Mouse (Mus musculus): ENCODE measurements around the gene Naa80. TPM values are rescaled to one million over a fixed set of nuclear protein-coding genes. Genes with fewer than 3 reads are reported as not detected.
"Not testable (repeated sequence)": the region's sequence is repeated elsewhere in the genome, so short reads cannot be mapped to it uniquely, and the experiment has no call there.

Gene Naa80
- polyA plus RNA-seq, 1 experiment = 43.0 TPM

GRCm38 (mm10) chr9:107572327-107572662, 6.4 kb upstream of the Naa80 start:
- DNase-seq = no peak
- H3K4me1 ChIP-seq (ENCODE audit: control insufficient read depth, insufficient read depth, low read length) = peaks cover 36% of the 10 kb centered on the region
- WGBS = 87% methylated on average over 2 of the region's 2 CpGs
- no peaks in the 10 kb centered on the region for H3K27me3 ChIP-seq (replicated peaks; ENCODE audit: control insufficient read depth, insufficient read depth, low read length)
- TF ChIP-seq POLR2A (IDR thresholded peaks at IDR 0.05; ENCODE audit: low read depth, low read length) (no peak), CTCF (conservative IDR thresholded peaks at IDR 0.05; ENCODE audit: insufficient read depth, insufficient read length, low read depth, low read length) (no peak)
- no peak overlapping the region for H3K27ac ChIP-seq (ENCODE audit: insufficient read depth, low read depth, low read length)
- no peaks in the 10 kb centered on the region; the same call in 1 of the 2 replicates for H3K36me3 ChIP-seq (ENCODE audit: control insufficient read depth, insufficient read depth, low read length)
- no peak overlapping the region for H3K4me3 ChIP-seq (ENCODE audit: insufficient read depth, low read depth, low read length)

- not testable (repeated sequence) for H3K4me3 ChIP-seq (ENCODE audit: insufficient read depth, low read depth, low read length); H3K27me3 ChIP-seq (replicated peaks; ENCODE audit: control insufficient read depth, insufficient read depth, low read length); H3K27ac ChIP-seq (ENCODE audit: insufficient read depth, low read depth, low read length); DNase-seq; H3K36me3 ChIP-seq (ENCODE audit: control insufficient read depth, insufficient read depth, low read length)
- WGBS = 73% methylated on average over 6 of the region's 6 CpGs
- peaks cover 38% of the 10 kb centered on the region for H3K4me1 ChIP-seq (ENCODE audit: control insufficient read depth, insufficient read depth, low read length)
Observed at GRCm38 (mm10) chr9:107573774-107574173, 4.9 kb upstream of the Naa80 start.

GRCm38 (mm10) chr9:107575579-107576356, 2.9 kb upstream of the Naa80 start:
- peak overlapping the region; percentile 74 for H3K27ac ChIP-seq (ENCODE audit: insufficient read depth, low read depth, low read length)
- no peak overlapping the region for H3K4me3 ChIP-seq (ENCODE audit: insufficient read depth, low read depth, low read length)
- peak; percentile 68 for DNase-seq
- H3K36me3 ChIP-seq (ENCODE audit: control insufficient read depth, insufficient read depth, low read length) = no peaks in the 10 kb centered on the region; the same call in 1 of the 2 replicates
- H3K4me1 ChIP-seq (ENCODE audit: control insufficient read depth, insufficient read depth, low read length) = peaks cover 34% of the 10 kb centered on the region
- H3K27me3 ChIP-seq (replicated peaks; ENCODE audit: control insufficient read depth, insufficient read depth, low read length) = no peaks in the 10 kb centered on the region
- 53% methylated on average over 14 of the region's 14 CpGs for WGBS
- TF ChIP-seq CTCF (conservative IDR thresholded peaks at IDR 0.05; ENCODE audit: insufficient read depth, insufficient read length, low read depth, low read length) (no peak), POLR2A (IDR thresholded peaks at IDR 0.05; ENCODE audit: low read depth, low read length) (no peak)

GRCm38 (mm10) chr9:107576357-107577107, 2.2 kb upstream of the Naa80 start, which contains the start of gene Hyal1:
Gene Hyal1 (plus strand): TSS chr9:107576927.
- H3K27ac ChIP-seq (ENCODE audit: insufficient read depth, low read depth, low read length) = peak within 1 kb of the TSS; percentile 74
- WGBS = 14% methylated on average over 16 of the region's 16 CpGs
- H3K4me1 ChIP-seq (ENCODE audit: control insufficient read depth, insufficient read depth, low read length) = peaks cover 30% of the 10 kb centered on the region
- TF ChIP-seq CTCF (conservative IDR thresholded peaks at IDR 0.05; ENCODE audit: insufficient read depth, insufficient read length, low read depth, low read length) (no peak), POLR2A (IDR thresholded peaks at IDR 0.05; ENCODE audit: low read depth, low read length) (no peak)
- no peaks in the 10 kb centered on the region; the same call in 1 of the 2 replicates for H3K36me3 ChIP-seq (ENCODE audit: control insufficient read depth, insufficient read depth, low read length)
- peak within 1 kb of the TSS; percentile 62 for H3K4me3 ChIP-seq (ENCODE audit: insufficient read depth, low read depth, low read length)
- H3K27me3 ChIP-seq (replicated peaks; ENCODE audit: control insufficient read depth, insufficient read depth, low read length) = no peaks in the 10 kb centered on the region
- peak; percentile 92 for DNase-seq

GRCm38 (mm10) chr9:107577871-107578270, 816 bp upstream of the Naa80 start:
- no peak for DNase-seq
- Histone ChIP-seq H3K36me3 (ENCODE audit: control insufficient read depth, insufficient read depth, low read length) (no peaks in the 10 kb centered on the region; the same call in 1 of the 2 replicates), H3K27me3 (replicated peaks; ENCODE audit: control insufficient read depth, insufficient read depth, low read length) (no peaks in the 10 kb centered on the region), H3K4me1 (ENCODE audit: control insufficient read depth, insufficient read depth, low read length) (peaks cover 35% of the 10 kb centered on the region), H3K27ac (ENCODE audit: insufficient read depth, low read depth, low read length) (no peak overlapping the region), H3K4me3 (ENCODE audit: insufficient read depth, low read depth, low read length) (no peak overlapping the region)
- WGBS = 85% methylated on average over 10 of the region's 10 CpGs
- no peak for TF ChIP-seq POLR2A (IDR thresholded peaks at IDR 0.05; ENCODE audit: low read depth, low read length)
- TF ChIP-seq CTCF (conservative IDR thresholded peaks at IDR 0.05; ENCODE audit: insufficient read depth, insufficient read length, low read depth, low read length) = no peak

- H3K4me3 ChIP-seq (ENCODE audit: insufficient read depth, low read depth, low read length) = no peak overlapping the region
- 95% methylated on average over 14 of the region's 14 CpGs for WGBS
- no peak for DNase-seq
- peaks cover 35% of the 10 kb centered on the region for H3K4me1 ChIP-seq (ENCODE audit: control insufficient read depth, insufficient read depth, low read length)
- TF ChIP-seq CTCF (conservative IDR thresholded peaks at IDR 0.05; ENCODE audit: insufficient read depth, insufficient read length, low read depth, low read length) (no peak), POLR2A (IDR thresholded peaks at IDR 0.05; ENCODE audit: low read depth, low read length) (no peak)
- no peaks in the 10 kb centered on the region for H3K36me3 ChIP-seq (ENCODE audit: control insufficient read depth, insufficient read depth, low read length)
- H3K27me3 ChIP-seq (replicated peaks; ENCODE audit: control insufficient read depth, insufficient read depth, low read length) = no peaks in the 10 kb centered on the region
- H3K27ac ChIP-seq (ENCODE audit: insufficient read depth, low read depth, low read length) = no peak overlapping the region
Observed at GRCm38 (mm10) chr9:107579023-107579900, 575 bp downstream of the Naa80 start.
